Mouse (Mus musculus) CD4-positive naive resting alpha-beta T cell, adult 57 days (primary cell): Measurements from ENCODE around the gene Gbp2b. TPM values are rescaled to one million over a fixed set of nuclear protein-coding genes. Genes with fewer than 3 reads are reported as not detected.

Experiments used
- total RNA-seq: library from RNA; stranded (reverse); gene quantifications from one replicate; pipeline ENCODE4 v1.2.4, GENCODE M21; 2023

Gene Gbp2b
- total RNA-seq, result 0.47 TPM

GRCm38 (mm10) chr3:142594547-142594946 is at the start of gene Gbp2b:
Gene Gbp2b (plus strand): TSS chr3:142594847.

GRCm38 (mm10) chr3:142559632-142560228 is 34.9 kb upstream of the Gbp2b start, which contains the start of gene Gbp3:
Gene Gbp3 (plus strand): TSS chr3:142560026.

GRCm38 (mm10) chr3:142620111-142620955 is 25.7 kb downstream of the Gbp2b start, which contains the start of gene Gbp2:
Gene Gbp2 (plus strand): TSS chr3:142620602.

Other genes with a start within 250 kb of the Gbp2b start
- gene Pdlim5, start 199.2 kb upstream of the Gbp2b start, total RNA-seq, result 54.9 TPM
- 26.3 TPM for gene Gbp5, start 100.9 kb upstream of the Gbp2b start, total RNA-seq
- 43.0 TPM for gene Gbp7, start 64.5 kb upstream of the Gbp2b start, total RNA-seq
- gene Gbp3, start 34.8 kb upstream of the Gbp2b start, total RNA-seq, result 133 TPM
- 27.6 TPM for gene Gbp2, start 25.8 kb downstream of the Gbp2b start, total RNA-seq
- gene Kyat3, start 106.2 kb downstream of the Gbp2b start, total RNA-seq, result 4.3 TPM
- 65.7 TPM for gene Gtf2b, start 170.2 kb downstream of the Gbp2b start, total RNA-seq